8 mouse cellular contexts compared by ENCODE assay signal in genomic region chr6:51270216-51271127, GRCm38 (mm10).
DNase-seq lines count a peak whose midpoint lies in the region; ATAC-seq and TF ChIP-seq lines count a peak whose summit lies in the region.

No protein-coding gene starts in this region.

- H3K9me3 ChIP-seq in embryonic facial prominence, embryonic 14.5 days (ENCODE audit: control insufficient read depth, low read length), result no peaks in the 10 kb centered on the region
- no peaks in the 10 kb centered on the region for H3K9me3 ChIP-seq in heart, embryonic 10.5 days
- no peaks in the 10 kb centered on the region for H3K9me3 ChIP-seq in kidney, embryonic 14.5 days (ENCODE audit: control insufficient read depth, low read length)

- peak overlapping the region; percentile 13 for H3ac ChIP-seq in myocyte (ENCODE audit: control insufficient read depth, insufficient read length)

- peak overlapping the region; percentile 85 for H3K4me2 ChIP-seq in embryonic facial prominence, embryonic 14.5 days (ENCODE audit: low read depth, low read length)
- H3K4me2 ChIP-seq in kidney, embryonic 14.5 days (replicated peaks; ENCODE audit: low read depth, low read length), result peak overlapping the region; percentile 94
- H3K4me2 ChIP-seq in myocyte (ENCODE audit: low read depth), result peak overlapping the region; percentile 71

- no peaks in the 10 kb centered on the region; the same call in 1 of the 2 replicates for H3K27me3 ChIP-seq in embryonic facial prominence, embryonic 14.5 days (replicated peaks; ENCODE audit: control insufficient read depth, insufficient read depth, low read length)
- H3K27me3 ChIP-seq in heart, embryonic 10.5 days (ENCODE audit: insufficient read depth, poor library complexity, severe bottlenecking), result 0 out of 2 replicates have a peak, but pooled peaks cover 3% of the 10 kb centered on the region
- no peaks in the 10 kb centered on the region for H3K27me3 ChIP-seq in kidney, embryonic 14.5 days (ENCODE audit: control insufficient read depth, insufficient read depth, low read length)
- H3K27me3 ChIP-seq in myocyte (ENCODE audit: control insufficient read depth, insufficient read depth, insufficient read length), result peaks cover 4% of the 10 kb centered on the region
- H3K27me3 ChIP-seq in splenic B cell, adult 2 months (ENCODE audit: control insufficient read depth, insufficient read depth, low read length, poor library complexity, severe bottlenecking), result no peaks in the 10 kb centered on the region

- no peak for TF ChIP-seq POLR2A in myocyte (IDR thresholded peaks at IDR 0.05; ENCODE audit: insufficient read length, low read depth)

- H3K4me1 ChIP-seq in embryonic facial prominence, embryonic 14.5 days (ENCODE audit: control insufficient read depth, insufficient read depth, low read length), result peaks cover 10% of the 10 kb centered on the region; the same call in 1 of the 2 replicates
- H3K4me1 ChIP-seq in heart, embryonic 10.5 days, result peaks cover 10% of the 10 kb centered on the region; the same call in 1 of the 2 replicates
- peaks cover 10% of the 10 kb centered on the region; the same call in 1 of the 2 replicates for H3K4me1 ChIP-seq in kidney, embryonic 14.5 days (ENCODE audit: control insufficient read depth, insufficient read depth, low read length)

- H3K9ac ChIP-seq in embryonic facial prominence, embryonic 14.5 days (ENCODE audit: low read depth, low read length), result peak overlapping the region; percentile 96
- peak overlapping the region; percentile 86 for H3K9ac ChIP-seq in kidney, embryonic 14.5 days (ENCODE audit: low read depth, low read length)

- peak overlapping the region; percentile 85 for H3K4me3 ChIP-seq in embryonic facial prominence, embryonic 14.5 days (ENCODE audit: low read depth, low read length)
- peak overlapping the region; percentile 83 for H3K4me3 ChIP-seq in heart, embryonic 10.5 days
- H3K4me3 ChIP-seq in kidney, embryonic 14.5 days (ENCODE audit: low read length), result peak overlapping the region; percentile 66
- H3K4me3 ChIP-seq in myocyte, result peak overlapping the region; percentile 24

- DNase-seq in 3134 (ENCODE audit: extremely low read depth, insufficient read length, low spot score) (peak; percentile 81), liver (peak; percentile 95)
- DNase-seq in adrenal gland, adult 2 months, result peak; percentile 94
- DNase-seq in embryonic facial prominence, embryonic 14.5 days (ENCODE audit: low spot score), result peak; percentile 98
- peak; percentile 98 for DNase-seq in heart, embryonic 10.5 days (ENCODE audit: low spot score)
- peak; percentile 67 for DNase-seq in splenic B cell, adult 2 months (ENCODE audit: low read depth, low spot score)

- H3K79me2 ChIP-seq in myocyte (ENCODE audit: control insufficient read depth, insufficient read depth), result no peaks in the 10 kb centered on the region

- under 1% methylated on average over 40 of the region's 80 CpGs for WGBS in embryonic facial prominence, embryonic 14.5 days
- WGBS in heart, embryonic 10.5 days, result under 1% methylated on average over 80 of the region's 80 CpGs
- WGBS in kidney, embryonic 14.5 days, result under 1% methylated on average over 78 of the region's 80 CpGs

- peak overlapping the region; percentile 94 for H3K27ac ChIP-seq in embryonic facial prominence, embryonic 14.5 days (replicated peaks; ENCODE audit: low read depth, low read length)
- peak overlapping the region; percentile 91 for H3K27ac ChIP-seq in heart, embryonic 10.5 days
- peak overlapping the region; percentile 68 for H3K27ac ChIP-seq in kidney, embryonic 14.5 days (ENCODE audit: low read depth, low read length)

- H3K36me3 ChIP-seq in embryonic facial prominence, embryonic 14.5 days (ENCODE audit: control insufficient read depth, insufficient read depth, low read length), result no peaks in the 10 kb centered on the region
- no peaks in the 10 kb centered on the region for H3K36me3 ChIP-seq in heart, embryonic 10.5 days
- no peaks in the 10 kb centered on the region for H3K36me3 ChIP-seq in kidney, embryonic 14.5 days (ENCODE audit: control insufficient read depth, insufficient read depth, low read length)
- no peaks in the 10 kb centered on the region for H3K36me3 ChIP-seq in myocyte (ENCODE audit: control insufficient read depth, insufficient read depth)
- H3K36me3 ChIP-seq in splenic B cell, adult 2 months (ENCODE audit: control insufficient read depth, insufficient read depth, low read length, poor library complexity, severe bottlenecking), result no peaks in the 10 kb centered on the region

- peak; percentile 92 for ATAC-seq in embryonic facial prominence, embryonic 14.5 days (ENCODE audit: low read depth)
- peak; percentile 91 for ATAC-seq in kidney, embryonic 14.5 days (ENCODE audit: low FRiP score, low TSS enrichment)

TF ChIP-seq in myocyte, 11 proteins besides CTCF, POLR2A, EP300 and RAD21:
- TF ChIP-seq TCF3 (IDR thresholded peaks at IDR 0.05; ENCODE audit: insufficient read length, low read depth) (no peak), USF1 (IDR thresholded peaks at IDR 0.05; ENCODE audit: low read depth) (peak; percentile 57), POLR2AphosphoS2 (IDR thresholded peaks at IDR 0.05; ENCODE audit: insufficient read length, low read depth) (no peak), MYOD1 (IDR thresholded peaks at IDR 0.05; ENCODE audit: control insufficient read depth in 1 of 3, insufficient read length in 2 of 3, low read depth in 2 of 3) (peak in 2 of 3 experiments; percentile 40 to 61), MYOG (IDR thresholded peaks at IDR 0.05; ENCODE audit: control insufficient read depth in 1 of 3, insufficient read depth in 1 of 3, insufficient read length in 2 of 3, low read depth in 2 of 3) (peak in 2 of 3 experiments; percentile 58 to 79)

Comparison
In these comparisons a context has a peak if more than half of its experiments do, and no peak if none do; other contexts are left out.
1. Peak in every context shown above with its lines: DNase-seq, ATAC-seq, H3K4me3 ChIP-seq and H3K27ac ChIP-seq.
2. H3K4me3 ChIP-seq: peak in every context shown above with its lines; median percentile 85 in embryonic facial prominence, embryonic 14.5 days; 83 in heart, embryonic 10.5 days; 66 in kidney, embryonic 14.5 days; 24 in myocyte.